Mouse (Mus musculus): ENCODE data around the gene Dcbld2. TPM values are rescaled to one million over a fixed set of nuclear protein-coding genes. Genes with fewer than 3 reads are reported as not detected.

Gene Dcbld2
- 1.9 and 2.7 TPM in 2 replicates for total RNA-seq (2014; rRNA removed)
- 1.1 and 1.3 TPM in 2 replicates for polyA plus RNA-seq (2012; rRNA removed)

GRCm38 (mm10) chr16:58408062-58408486, at the start of gene Dcbld2:
Dcbld2 (plus strand) TSS chr16:58408443.
- DNase-seq (ENCODE audit: extremely low read depth, low read depth, low spot score), result peak; percentile 89
- peak within 1 kb of the TSS; percentile 70 for H3K4me3 ChIP-seq (ENCODE audit: insufficient read depth, low read depth, low read length)
- H3K79me2 ChIP-seq (ENCODE audit: control insufficient read depth, insufficient read depth, low read length), result no peaks in the 10 kb centered on the region
- TF ChIP-seq POLR2A (IDR thresholded peaks at IDR 0.05; ENCODE audit: extremely low read depth, insufficient read depth, low read length) (no peak), CTCF (IDR thresholded peaks at IDR 0.05; ENCODE audit: low read depth, low read length) (no peak)
- no peak within 1 kb of the TSS for H3K27ac ChIP-seq (replicated peaks; ENCODE audit: insufficient read depth, low read depth, low read length)
- peak within 1 kb of the TSS; percentile 74 for H3K9ac ChIP-seq (ENCODE audit: low read depth, low read length)
- peaks cover 3% of the 10 kb centered on the region; the same call in 1 of the 2 replicates for H3K4me1 ChIP-seq (ENCODE audit: control insufficient read depth, insufficient read depth, low read length)
- no peaks in the 10 kb centered on the region; the same call in 1 of the 2 replicates for H3K27me3 ChIP-seq (ENCODE audit: control insufficient read depth, insufficient read depth, low read length)
- no peaks in the 10 kb centered on the region for H3K36me3 ChIP-seq (ENCODE audit: control insufficient read depth, insufficient read depth, low read length)
- under 1% methylated on average over 29 of the region's 32 CpGs for WGBS

GRCm38 (mm10) chr16:58377170-58377569, 31.1 kb upstream of the Dcbld2 start:
- Histone ChIP-seq H3K27me3 (ENCODE audit: control insufficient read depth, insufficient read depth, low read length) (no peaks in the 10 kb centered on the region), H3K36me3 (ENCODE audit: control insufficient read depth, insufficient read depth, low read length) (no peaks in the 10 kb centered on the region), H3K9ac (ENCODE audit: low read depth, low read length) (no peak overlapping the region), H3K4me3 (ENCODE audit: insufficient read depth, low read depth, low read length) (no peak overlapping the region), H3K4me1 (ENCODE audit: control insufficient read depth, insufficient read depth, low read length) (no peaks in the 10 kb centered on the region), H3K27ac (replicated peaks; ENCODE audit: insufficient read depth, low read depth, low read length) (no peak overlapping the region), H3K79me2 (ENCODE audit: control insufficient read depth, insufficient read depth, low read length) (no peaks in the 10 kb centered on the region)
- DNase-seq (ENCODE audit: extremely low read depth, low read depth, low spot score), result no peak
- 69% methylated on average over 1 of the region's 1 CpGs for WGBS
- TF ChIP-seq POLR2A (IDR thresholded peaks at IDR 0.05; ENCODE audit: extremely low read depth, insufficient read depth, low read length) (no peak), CTCF (IDR thresholded peaks at IDR 0.05; ENCODE audit: low read depth, low read length) (no peak)

- DNase-seq (ENCODE audit: extremely low read depth, low read depth, low spot score), result no peak
- no peaks in the 10 kb centered on the region for H3K4me1 ChIP-seq (ENCODE audit: control insufficient read depth, insufficient read depth, low read length)
- no peak overlapping the region for H3K4me3 ChIP-seq (ENCODE audit: insufficient read depth, low read depth, low read length)
- TF ChIP-seq POLR2A (IDR thresholded peaks at IDR 0.05; ENCODE audit: extremely low read depth, insufficient read depth, low read length) (no peak), CTCF (IDR thresholded peaks at IDR 0.05; ENCODE audit: low read depth, low read length) (no peak)
- WGBS, result 68% methylated on average over 13 of the region's 13 CpGs
- no peaks in the 10 kb centered on the region for H3K27me3 ChIP-seq (ENCODE audit: control insufficient read depth, insufficient read depth, low read length)
- H3K27ac ChIP-seq (replicated peaks; ENCODE audit: insufficient read depth, low read depth, low read length), result no peak overlapping the region
- H3K36me3 ChIP-seq (ENCODE audit: control insufficient read depth, insufficient read depth, low read length), result no peaks in the 10 kb centered on the region
- no peak overlapping the region for H3K9ac ChIP-seq (ENCODE audit: low read depth, low read length)
- H3K79me2 ChIP-seq (ENCODE audit: control insufficient read depth, insufficient read depth, low read length), result no peaks in the 10 kb centered on the region
Measured at GRCm38 (mm10) chr16:58377756-58378503, 30.3 kb upstream of the Dcbld2 start.

- DNase-seq (ENCODE audit: extremely low read depth, low read depth, low spot score), result no peak
- Histone ChIP-seq H3K27me3 (ENCODE audit: control insufficient read depth, insufficient read depth, low read length) (no peaks in the 10 kb centered on the region), H3K4me1 (ENCODE audit: control insufficient read depth, insufficient read depth, low read length) (no peaks in the 10 kb centered on the region), H3K36me3 (ENCODE audit: control insufficient read depth, insufficient read depth, low read length) (no peaks in the 10 kb centered on the region), H3K4me3 (ENCODE audit: insufficient read depth, low read depth, low read length) (no peak overlapping the region), H3K9ac (ENCODE audit: low read depth, low read length) (no peak overlapping the region), H3K27ac (replicated peaks; ENCODE audit: insufficient read depth, low read depth, low read length) (no peak overlapping the region), H3K79me2 (ENCODE audit: control insufficient read depth, insufficient read depth, low read length) (no peaks in the 10 kb centered on the region)
- 92% methylated on average over 4 of the region's 4 CpGs for WGBS
- TF ChIP-seq POLR2A (IDR thresholded peaks at IDR 0.05; ENCODE audit: extremely low read depth, insufficient read depth, low read length), result no peak
- no peak for TF ChIP-seq CTCF (IDR thresholded peaks at IDR 0.05; ENCODE audit: low read depth, low read length)
Measured at GRCm38 (mm10) chr16:58386241-58386757, 21.9 kb upstream of the Dcbld2 start.

- no peak overlapping the region for H3K27ac ChIP-seq (replicated peaks; ENCODE audit: insufficient read depth, low read depth, low read length)
- H3K79me2 ChIP-seq (ENCODE audit: control insufficient read depth, insufficient read depth, low read length), result no peaks in the 10 kb centered on the region
- H3K27me3 ChIP-seq (ENCODE audit: control insufficient read depth, insufficient read depth, low read length), result no peaks in the 10 kb centered on the region
- no peak for DNase-seq (ENCODE audit: extremely low read depth, low read depth, low spot score)
- no peaks in the 10 kb centered on the region for H3K4me1 ChIP-seq (ENCODE audit: control insufficient read depth, insufficient read depth, low read length)
- WGBS, result 73% methylated on average over 7 of the region's 7 CpGs
- no peaks in the 10 kb centered on the region for H3K36me3 ChIP-seq (ENCODE audit: control insufficient read depth, insufficient read depth, low read length)
- no peak for TF ChIP-seq CTCF (IDR thresholded peaks at IDR 0.05; ENCODE audit: low read depth, low read length)
- TF ChIP-seq POLR2A (IDR thresholded peaks at IDR 0.05; ENCODE audit: extremely low read depth, insufficient read depth, low read length), result no peak
- H3K9ac ChIP-seq (ENCODE audit: low read depth, low read length), result no peak overlapping the region
- no peak overlapping the region for H3K4me3 ChIP-seq (ENCODE audit: insufficient read depth, low read depth, low read length)
Measured at GRCm38 (mm10) chr16:58389143-58389755, 19.0 kb upstream of the Dcbld2 start.

All from liver, adult 2 months (tissue).